Mouse (Mus musculus): ENCODE results near the gene Tmem117. TPM values are rescaled to one million over a fixed set of nuclear protein-coding genes. Genes with fewer than 3 reads are reported as not detected.

The Tmem117 gene
- total RNA-seq, 2 experiments from 2014 or later = 13.8 to 14.8 TPM

- no peak for DNase-seq
- intact Hi-C loops (cut with DNase I) = no loop called here
These were observed 339.6 kb downstream of the Tmem117 start for GRCm38 (mm10) chr15:94968403-94969180.

- intact Hi-C loops (cut with DNase I) = no loop called here
- no peak for DNase-seq
These were observed 352.8 kb downstream of the Tmem117 start for GRCm38 (mm10) chr15:94981798-94982197.

- intact Hi-C loops (cut with DNase I) = no loop called here
- DNase-seq = no peak
These were observed 366.3 kb downstream of the Tmem117 start for GRCm38 (mm10) chr15:94995352-94995751.

- DNase-seq = no peak
- intact Hi-C loops (cut with DNase I) = no loop called here
These were observed 376.2 kb downstream of the Tmem117 start for GRCm38 (mm10) chr15:95005121-95005824.

GRCm38 (mm10) chr15:95022251-95022650 is 393.2 kb downstream of the Tmem117 start:
- no peak for DNase-seq
- intact Hi-C loops (cut with DNase I) = no loop called here

GRCm38 (mm10) chr15:95024401-95024800 is 395.4 kb downstream of the Tmem117 start:
- no peak for DNase-seq
- intact Hi-C loops (cut with DNase I) = no loop called here

GRCm38 (mm10) chr15:95028862-95029486 is 399.9 kb downstream of the Tmem117 start:
- DNase-seq = no peak
- intact Hi-C loops (cut with DNase I) = no loop called here

GRCm38 (mm10) chr15:95029487-95029875 is 400.4 kb downstream of the Tmem117 start:
- intact Hi-C loops (cut with DNase I) = no loop called here
- DNase-seq = no peak

GRCm38 (mm10) chr15:95042437-95042836 is 413.4 kb downstream of the Tmem117 start:
- intact Hi-C loops (cut with DNase I) = no loop called here
- no peak for DNase-seq

GRCm38 (mm10) chr15:95044011-95044410 is 415.0 kb downstream of the Tmem117 start:
- no peak for DNase-seq
- intact Hi-C loops (cut with DNase I) = no loop called here

GRCm38 (mm10) chr15:95047486-95047885 is 418.5 kb downstream of the Tmem117 start:
- DNase-seq = no peak
- intact Hi-C loops (cut with DNase I) = no loop called here

GRCm38 (mm10) chr15:95049171-95049729 is 420.2 kb downstream of the Tmem117 start:
- intact Hi-C loops (cut with DNase I) = no loop called here
- no peak for DNase-seq

GRCm38 (mm10) chr15:95055081-95055650 is 426.1 kb downstream of the Tmem117 start:
- intact Hi-C loops (cut with DNase I) = no loop called here
- DNase-seq = no peak

- intact Hi-C loops (cut with DNase I) = no loop called here
- DNase-seq = no peak
These were observed 439.0 kb downstream of the Tmem117 start for GRCm38 (mm10) chr15:95068023-95068422.

GRCm38 (mm10) chr15:95068799-95069198 is 439.8 kb downstream of the Tmem117 start:
- intact Hi-C loops (cut with DNase I) = no loop called here
- DNase-seq = no peak

GRCm38 (mm10) chr15:95070881-95071280 is 441.8 kb downstream of the Tmem117 start:
- no peak for DNase-seq
- intact Hi-C loops (cut with DNase I) = no loop called here

- DNase-seq = no peak
- intact Hi-C loops (cut with DNase I) = no loop called here
These were observed 446.3 kb downstream of the Tmem117 start for GRCm38 (mm10) chr15:95075356-95075755.

GRCm38 (mm10) chr15:95081654-95082053 is 452.6 kb downstream of the Tmem117 start:
- DNase-seq = no peak
- intact Hi-C loops (cut with DNase I) = no loop called here

- intact Hi-C loops (cut with DNase I) = no loop called here
- no peak for DNase-seq
These were observed 456.9 kb downstream of the Tmem117 start for GRCm38 (mm10) chr15:95085962-95086361.

- intact Hi-C loops (cut with DNase I) = no loop called here
- DNase-seq = no peak
These were observed 471.1 kb downstream of the Tmem117 start for GRCm38 (mm10) chr15:95100133-95100532.

- DNase-seq = no peak
- intact Hi-C loops (cut with DNase I) = no loop called here
These were observed 472.5 kb downstream of the Tmem117 start for GRCm38 (mm10) chr15:95101522-95101921.
